Mouse (Mus musculus): ENCODE measurements at regions not wholly inside any gene's neighbourhood (a gene's known extent, or its start where the extent isn't known, plus 50 kb on each side); places are given as distances from the start of the nearest gene placed in this dataset.

DNA sequence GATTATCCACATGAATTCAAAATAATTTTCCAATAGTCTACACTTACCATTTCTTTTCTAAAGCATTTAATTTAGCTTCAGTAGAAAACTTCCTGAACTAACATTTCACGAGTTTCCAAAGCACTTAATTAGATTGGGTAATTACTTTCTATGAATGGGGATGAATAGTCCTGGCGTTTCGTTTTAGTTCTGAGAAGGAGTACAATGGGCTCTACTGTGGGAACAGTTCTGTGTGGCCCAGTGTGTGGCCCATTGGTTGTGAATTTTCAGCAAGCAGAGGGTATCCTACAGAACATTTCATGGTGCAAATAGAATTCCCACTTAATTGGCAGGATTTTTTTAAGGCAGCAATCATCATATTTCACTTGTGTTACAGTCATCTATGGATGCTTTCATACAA lies 95.5 kb downstream of the 1700017N19Rik start:
- no peak for DNase-seq (ENCODE audit: low read depth, low spot score)

GRCm38 (mm10) chr10:100695944-100696343 lies 105.7 kb downstream of the 1700017N19Rik start:
- no peak for DNase-seq (ENCODE audit: low read depth, low spot score)

DNA sequence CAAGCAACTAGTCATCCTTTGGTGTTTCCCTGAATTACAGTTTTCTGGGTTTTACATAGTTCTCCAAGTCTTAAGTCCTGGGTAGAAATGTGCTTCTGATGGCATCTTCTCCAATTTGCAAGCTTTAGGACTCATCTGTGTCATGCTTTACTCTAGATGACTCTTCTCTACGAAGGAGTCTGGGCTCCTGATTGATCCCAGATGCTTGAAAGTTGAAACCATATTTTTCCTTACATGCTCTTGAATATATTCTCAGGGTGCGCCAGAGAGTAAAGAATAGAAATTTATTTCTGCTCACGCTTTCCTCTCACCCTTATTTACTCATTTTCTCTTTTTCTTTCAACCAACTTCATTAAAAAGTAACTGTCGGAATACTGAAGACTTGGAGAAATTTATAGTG lies 108.9 kb downstream of the 1700017N19Rik start:
- DNase-seq (ENCODE audit: low read depth, low spot score): no peak

DNA sequence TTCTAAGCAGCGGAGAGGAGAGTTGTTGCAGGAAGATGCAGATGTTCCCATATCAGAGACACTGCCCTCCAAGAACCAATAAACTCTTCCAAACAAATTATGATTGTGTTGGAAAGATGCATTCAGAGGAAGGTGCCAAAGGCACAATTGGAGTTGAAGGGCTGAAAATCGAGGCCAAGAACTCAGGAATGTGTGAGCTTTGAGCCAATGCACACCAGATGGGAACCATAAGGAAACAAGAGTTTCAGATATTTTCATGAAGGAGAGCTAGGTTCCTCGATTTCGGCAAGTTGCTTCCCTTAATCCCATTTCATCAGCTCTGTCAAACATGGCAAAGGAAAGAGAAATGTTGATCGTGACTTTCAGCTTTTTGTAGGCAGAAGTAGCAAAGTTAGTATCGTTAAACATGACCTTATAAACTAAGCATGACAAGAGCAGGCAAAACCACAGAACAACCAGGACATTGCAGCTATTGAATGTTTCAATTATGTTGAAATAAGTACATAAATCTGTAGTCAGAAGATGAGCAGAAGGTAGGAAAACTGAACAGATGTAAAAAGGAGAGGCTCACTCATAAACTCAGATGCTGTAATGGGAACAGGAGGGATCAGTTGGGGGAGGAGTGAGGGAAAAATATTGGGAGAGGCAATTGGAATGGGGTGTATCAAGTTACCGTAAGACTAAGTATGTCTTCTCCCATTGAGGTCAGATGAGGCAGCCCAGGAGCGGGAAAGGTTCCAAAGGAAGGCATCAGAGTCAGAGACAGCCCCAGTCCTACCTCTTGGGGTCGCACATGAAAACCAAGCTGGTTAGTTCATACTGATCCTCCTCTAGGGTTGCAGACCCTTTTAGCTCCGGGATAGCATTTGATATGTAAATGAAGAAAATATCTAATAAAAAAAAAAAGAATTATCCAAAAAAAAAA lies 110.3 kb downstream of the 1700017N19Rik start:
- DNase-seq (ENCODE audit: low read depth, low spot score): no peak

GRCm38 (mm10) chr10:100701938-100702337 lies 111.7 kb downstream of the 1700017N19Rik start:
- DNase-seq (ENCODE audit: low read depth, low spot score): no peak

DNA sequence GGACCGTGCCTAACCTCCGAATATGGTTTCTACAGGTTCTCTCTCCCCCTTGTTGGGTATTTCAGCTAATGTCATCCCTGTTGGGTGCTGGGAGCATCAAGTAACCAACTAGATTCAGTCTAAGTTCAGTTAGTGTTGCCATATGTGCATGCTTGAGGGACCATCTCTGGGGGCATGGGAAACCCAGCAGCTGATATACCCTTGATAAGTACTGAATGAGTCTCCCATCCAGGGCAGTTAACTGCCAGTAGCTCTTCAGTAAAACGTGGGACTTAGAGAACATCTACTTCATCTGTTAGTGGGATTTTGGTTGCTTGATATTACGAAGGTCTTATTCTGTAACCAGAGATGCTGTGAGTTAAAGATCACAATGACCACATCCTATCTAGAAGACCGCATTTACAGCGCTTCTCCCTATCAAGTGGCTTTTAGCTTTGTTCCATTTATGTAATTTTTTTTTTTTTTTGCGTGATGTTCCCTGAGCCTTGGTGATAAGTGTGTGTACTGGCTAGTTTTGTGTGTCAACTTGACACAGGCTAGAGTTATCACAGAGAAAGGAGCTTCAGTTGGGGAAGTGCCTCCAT lies 125.9 kb downstream of the 1700017N19Rik start:
- DNase-seq (ENCODE audit: low read depth, low spot score): no peak

DNA sequence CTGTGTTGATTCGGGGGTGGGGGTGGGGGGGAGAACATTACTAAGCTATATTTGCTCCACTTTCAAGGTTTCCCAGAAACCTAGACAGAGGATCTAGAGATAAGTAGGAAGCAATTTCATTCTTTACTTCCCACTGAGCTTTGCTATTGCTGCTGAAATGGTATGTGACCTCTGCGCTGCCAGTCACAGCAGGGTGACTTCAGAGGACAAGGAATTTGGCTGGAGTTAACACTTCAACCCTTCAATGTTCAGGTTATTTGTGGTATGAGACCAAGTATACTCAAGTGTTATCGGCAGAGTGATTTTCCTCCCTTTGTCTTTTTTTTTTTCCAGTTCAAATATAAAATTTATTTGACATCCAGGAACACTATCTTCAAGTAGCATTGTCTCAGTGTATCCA lies 128.3 kb downstream of the 1700017N19Rik start:
- no peak for DNase-seq (ENCODE audit: low read depth, low spot score)

DNA sequence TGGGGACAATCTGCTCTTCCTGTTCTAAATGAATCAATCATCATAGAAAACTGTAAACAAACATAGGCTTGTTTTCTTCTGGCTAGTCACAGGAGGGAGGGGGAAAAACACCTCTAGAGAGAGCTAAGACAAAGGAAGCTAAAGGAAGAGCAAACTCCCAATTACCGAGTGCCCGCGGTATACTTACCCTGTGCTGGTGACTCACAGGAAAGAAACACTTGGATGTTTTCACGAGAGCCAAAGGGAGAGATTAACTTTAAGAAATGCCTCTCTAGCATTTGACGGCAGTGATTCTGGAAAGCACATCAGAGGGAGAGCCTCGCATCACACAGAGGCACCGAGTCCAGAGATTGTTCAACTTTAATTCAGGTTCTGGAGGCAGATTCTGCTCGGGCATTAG lies 151.0 kb downstream of the 1700017N19Rik start:
- DNase-seq (ENCODE audit: low read depth, low spot score): no peak

- DNase-seq (ENCODE audit: low read depth, low spot score): peak; percentile 5
Observed at GRCm38 (mm10) chr10:100742065-100742464, 151.8 kb downstream of the 1700017N19Rik start.

- DNase-seq (ENCODE audit: low read depth, low spot score): no peak
Observed at GRCm38 (mm10) chr10:100746151-100746550, 155.9 kb downstream of the 1700017N19Rik start.

- DNase-seq (ENCODE audit: low read depth, low spot score): no peak
Observed at GRCm38 (mm10) chr10:100754957-100755356, 164.7 kb downstream of the 1700017N19Rik start.

GRCm38 (mm10) chr10:100774252-100774651 lies 184.0 kb downstream of the 1700017N19Rik start:
- no peak for DNase-seq (ENCODE audit: low read depth, low spot score)

- no peak for DNase-seq (ENCODE audit: low read depth, low spot score)
Observed at GRCm38 (mm10) chr10:100792166-100792565, 201.9 kb downstream of the 1700017N19Rik start.

- DNase-seq (ENCODE audit: low read depth, low spot score): no peak
Observed at GRCm38 (mm10) chr10:100792569-100792968, 202.3 kb downstream of the 1700017N19Rik start.

DNA sequence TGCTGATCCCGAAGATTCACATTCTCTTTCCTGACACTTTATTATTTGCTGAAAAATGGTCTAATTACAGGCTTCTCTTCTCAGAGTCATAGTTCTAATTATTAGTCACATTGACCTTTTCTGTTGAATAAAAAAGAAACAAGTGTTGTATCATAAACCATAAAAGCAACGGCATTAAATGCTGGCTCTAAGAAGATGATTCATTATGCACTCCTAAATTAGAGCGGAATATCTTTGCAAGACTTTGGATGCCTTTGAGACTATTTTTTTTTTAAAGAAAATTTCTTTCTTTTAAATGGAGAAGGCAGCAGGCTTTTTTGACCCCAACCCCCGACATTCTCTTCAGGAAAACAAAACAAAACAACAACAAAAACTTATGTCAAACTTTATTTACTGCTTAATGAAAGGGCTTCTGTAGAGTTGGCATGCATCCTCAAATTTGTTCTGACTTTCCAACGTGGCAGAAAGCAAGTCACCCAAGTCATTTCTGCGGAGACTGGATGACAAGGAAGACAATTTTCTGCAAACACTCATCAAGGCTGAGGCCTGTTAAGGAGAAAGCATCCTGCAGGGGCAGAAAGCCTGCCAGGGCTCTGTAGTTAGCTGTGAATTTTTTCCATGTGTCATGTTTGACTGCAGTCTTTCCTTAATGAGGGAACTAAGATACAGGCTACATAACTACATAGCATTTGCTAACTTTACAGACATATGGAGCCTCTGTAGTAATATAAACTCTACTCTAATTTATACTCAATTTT lies 205.1 kb downstream of the 1700017N19Rik start:
- DNase-seq (ENCODE audit: low read depth, low spot score): no peak

DNA sequence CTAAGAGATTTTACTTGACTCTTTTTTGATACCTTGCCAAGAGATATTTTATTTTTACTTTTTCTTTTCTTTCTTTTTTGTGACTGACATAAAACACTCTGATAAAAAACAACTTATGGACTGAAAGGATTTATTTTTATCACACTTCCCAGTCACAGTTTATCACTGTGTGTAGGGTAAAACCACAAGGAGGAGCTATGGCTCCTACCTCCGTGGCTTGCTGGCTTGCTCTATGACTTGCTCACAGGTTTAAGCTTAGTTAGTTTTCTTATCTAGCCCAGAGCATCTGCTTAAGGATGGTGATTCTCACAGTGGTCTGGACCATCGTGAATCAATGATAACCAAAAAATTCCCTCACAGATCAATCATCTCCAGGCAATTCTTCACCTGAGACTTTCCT lies 221.4 kb downstream of the 1700017N19Rik start:
- no peak for DNase-seq (ENCODE audit: low read depth, low spot score)

DNA sequence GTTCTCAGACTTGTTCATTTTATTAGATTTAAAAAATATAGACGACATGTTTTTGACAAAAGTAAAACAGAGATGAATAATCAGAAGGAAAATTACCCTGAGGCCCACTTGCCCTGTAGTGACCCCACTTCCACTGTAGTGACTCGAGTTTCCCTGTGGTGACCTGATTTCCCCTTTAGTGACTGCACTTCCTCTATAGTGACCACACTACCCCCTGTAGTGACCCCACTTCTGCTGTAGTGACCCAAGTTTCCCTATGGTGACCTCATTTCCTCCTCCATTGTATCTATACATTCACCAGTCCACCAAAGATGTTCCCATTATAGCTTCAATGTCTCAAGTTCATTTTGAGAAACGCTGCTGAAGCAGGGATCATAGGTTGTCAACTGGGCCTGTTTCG lies 244.5 kb downstream of the 1700017N19Rik start:
- no peak for DNase-seq (ENCODE audit: low read depth, low spot score)

- no peak for DNase-seq (ENCODE audit: low read depth, low spot score)
Observed at GRCm38 (mm10) chr10:100853213-100853612, 262.9 kb downstream of the 1700017N19Rik start.

GRCm38 (mm10) chr10:100856509-100856908 lies 266.2 kb downstream of the 1700017N19Rik start:
- DNase-seq (ENCODE audit: low read depth, low spot score): no peak

DNA sequence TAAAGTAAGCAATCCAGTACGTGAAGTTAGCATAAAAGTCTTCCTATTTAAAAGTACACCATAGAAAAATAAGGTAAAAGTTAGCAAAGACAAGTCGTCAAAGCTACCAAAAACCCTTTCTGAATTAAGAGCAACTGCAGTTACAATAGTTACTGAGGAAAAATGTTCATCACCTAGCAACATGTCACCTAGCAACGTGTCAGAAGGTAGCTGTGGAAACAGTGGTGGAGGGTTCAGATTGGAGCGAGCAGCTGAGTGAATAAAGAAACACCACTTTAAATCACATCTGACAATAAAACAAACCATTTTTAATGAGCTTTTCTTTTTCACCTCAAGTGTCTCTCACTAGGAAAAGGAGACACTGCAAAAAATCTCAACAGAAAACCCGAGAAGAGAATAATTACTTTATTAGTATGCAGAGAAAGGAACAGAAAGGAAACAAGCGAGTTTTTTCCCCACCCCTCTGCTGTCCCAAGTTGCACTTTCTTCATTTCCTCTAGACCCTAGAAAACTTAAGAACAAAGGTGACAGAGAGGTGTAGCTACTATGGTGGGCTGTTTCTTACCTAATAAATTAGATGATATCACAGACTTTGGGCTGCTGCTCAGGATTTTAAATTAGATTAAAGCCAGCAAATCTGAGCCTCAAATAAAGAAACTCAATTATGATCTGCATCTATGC lies 275.4 kb downstream of the 1700017N19Rik start:
- DNase-seq (ENCODE audit: low read depth, low spot score): no peak

- peak; percentile 4 for DNase-seq (ENCODE audit: low read depth, low spot score)
Observed at GRCm38 (mm10) chr10:100868360-100868916, 278.2 kb downstream of the 1700017N19Rik start.
